ENCODE assay signal across 8 mouse cellular contexts in the genomic region with DNA sequence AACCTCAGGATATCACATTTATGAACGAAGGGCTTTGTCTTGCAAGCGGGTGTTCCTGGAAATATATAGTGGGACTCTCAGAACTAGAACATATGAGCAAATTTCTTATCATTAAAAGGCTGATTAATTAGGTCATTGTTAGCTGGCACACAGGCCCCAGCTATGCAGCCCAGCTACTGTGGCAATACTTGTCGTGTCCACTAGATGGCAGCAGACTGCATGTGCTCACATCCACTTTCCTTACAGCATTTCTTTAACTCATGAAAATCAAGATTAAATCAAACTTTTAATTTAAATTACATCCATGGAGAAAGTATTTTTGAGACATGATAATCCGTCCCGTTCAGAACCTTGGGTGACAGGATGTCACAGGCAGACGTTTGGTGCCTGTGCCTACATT. TPM values are rescaled to one million over a fixed set of nuclear protein-coding genes. Genes with fewer than 3 reads are reported as not detected.
A peak's percentile ranks its signal among the peaks of the same experiment; 100 is the strongest.
DNase-seq lines count a peak whose midpoint lies in the region; ATAC-seq lines count a peak whose summit lies in the region.

No protein-coding gene starts in this region.

- H3K9me3 ChIP-seq in limb, embryonic 13.5 days = no peaks in the 10 kb centered on the region
- no peaks in the 10 kb centered on the region for H3K9me3 ChIP-seq in stomach, embryonic 14.5 days (ENCODE audit: control insufficient read depth, low read depth, low read length)

- no peaks in the 10 kb centered on the region for H3K27me3 ChIP-seq in limb, embryonic 13.5 days
- H3K27me3 ChIP-seq in stomach, embryonic 14.5 days (ENCODE audit: control insufficient read depth, insufficient read depth, low read length) = no peaks in the 10 kb centered on the region

- no peak overlapping the region for H3K4me2 ChIP-seq in limb, embryonic 13.5 days (replicated peaks)
- H3K4me2 ChIP-seq in stomach, embryonic 14.5 days (replicated peaks; ENCODE audit: low read depth, low read length) = no peak overlapping the region

- peak; percentile 47 for ATAC-seq in activated CD4-positive, CD25-positive, alpha-beta regulatory T cell, adult 4 months
- ATAC-seq in limb, embryonic 13.5 days (ENCODE audit: low FRiP score, low read depth) = no peak
- ATAC-seq in stomach, embryonic 14.5 days (ENCODE audit: insufficient number of reproducible peaks, insufficient read depth, low FRiP score, low read depth) = no peak

- DNase-seq in B cell, adult 2 months = peak; percentile 74
- DNase-seq in embryo, embryonic 10 days (ENCODE audit: low spot score) = peak; percentile 88
- DNase-seq in gastrocnemius, postnatal 4 days (ENCODE audit: low spot score in 2 of 2) = peak; percentile 38 to 59
- DNase-seq in kidney, adult 8-10 months = peak; percentile 48 to 77
- DNase-seq in neural tube, embryonic 10.5 days (ENCODE audit: extremely low spot score, low spot score) = peak; percentile 73

- 0 out of 2 replicates have a peak overlapping the region, but pooled peaks have one; percentile 19 for H3K9ac ChIP-seq in limb, embryonic 13.5 days
- H3K9ac ChIP-seq in stomach, embryonic 14.5 days (replicated peaks; ENCODE audit: low read depth, low read length) = no peak overlapping the region

- peaks cover 29% of the 10 kb centered on the region for H3K36me3 ChIP-seq in limb, embryonic 13.5 days
- no peaks in the 10 kb centered on the region for H3K36me3 ChIP-seq in stomach, embryonic 14.5 days (ENCODE audit: control insufficient read depth, insufficient read depth, low read length)

- peaks cover 11% of the 10 kb centered on the region for H3K4me1 ChIP-seq in limb, embryonic 13.5 days
- no peaks in the 10 kb centered on the region for H3K4me1 ChIP-seq in stomach, embryonic 14.5 days (ENCODE audit: control insufficient read depth, insufficient read depth, low read length)

- H3K4me3 ChIP-seq in limb, embryonic 13.5 days = no peak overlapping the region
- H3K4me3 ChIP-seq in stomach, embryonic 14.5 days (ENCODE audit: low read depth, low read length) = no peak overlapping the region

- 10% methylated on average over 6 of the region's 6 CpGs for WGBS in limb, embryonic 13.5 days
- WGBS in stomach, embryonic 14.5 days = 12% methylated on average over 6 of the region's 6 CpGs

- peak overlapping the region; percentile 72; the same call in 1 of the 2 replicates for H3K27ac ChIP-seq in limb, embryonic 13.5 days
- H3K27ac ChIP-seq in stomach, embryonic 14.5 days (ENCODE audit: low read length) = 0 out of 2 replicates have a peak overlapping the region, but pooled peaks have one; percentile 52

RNA-seq across cellular contexts. Expression of a gene that starts 24.6 kb away (rescaled TPM):
- polyA plus RNA-seq in activated CD4-positive, CD25-positive, alpha-beta regulatory T cell, adult 4 months (2017; shearing (Covaris generic)) = 10 to 100 TPM; 34.9 to 47.6 TPM
- total RNA-seq in gastrocnemius, postnatal 4 days (2021) = 10 to 100 TPM; 26.8 to 32.0 TPM
- polyA plus RNA-seq in limb, embryonic 13.5 days (2015; fragmentation: Nextera tagmentation; extraction: Ambion mirVana) = 65.3 and 66.0 TPM in 2 replicates
- 78.2 and 79.1 TPM in 2 replicates for polyA plus RNA-seq in stomach, embryonic 14.5 days (2014; fragmentation: Nextera tagmentation; extraction: Ambion mirVana)

RNA-seq across cellular contexts. Expression of a gene that starts 50.3 kb away (rescaled TPM):
- 10 to 100 TPM; 28.9 to 29.2 TPM for polyA plus RNA-seq in activated CD4-positive, CD25-positive, alpha-beta regulatory T cell, adult 4 months (2017; shearing (Covaris generic))
- 10 to 100 TPM; 10.3 to 10.8 TPM for total RNA-seq in gastrocnemius, postnatal 4 days (2021)
- 31.8 and 32.3 TPM in 2 replicates for polyA plus RNA-seq in limb, embryonic 13.5 days (2015; fragmentation: Nextera tagmentation; extraction: Ambion mirVana)
- 29.1 and 29.8 TPM in 2 replicates for polyA plus RNA-seq in stomach, embryonic 14.5 days (2014; fragmentation: Nextera tagmentation; extraction: Ambion mirVana)

RNA-seq across cellular contexts. Expression of a gene that starts 50.6 kb away (rescaled TPM):
- 10 to 100 TPM; 31.6 to 46.1 TPM for polyA plus RNA-seq in activated CD4-positive, CD25-positive, alpha-beta regulatory T cell, adult 4 months (2017; shearing (Covaris generic))
- 10 to 100 TPM; 21.9 to 23.7 TPM for total RNA-seq in gastrocnemius, postnatal 4 days (2021)
- 40.9 and 42.2 TPM in 2 replicates for polyA plus RNA-seq in limb, embryonic 13.5 days (2015; fragmentation: Nextera tagmentation; extraction: Ambion mirVana)
- 39.1 and 40.7 TPM in 2 replicates for polyA plus RNA-seq in stomach, embryonic 14.5 days (2014; fragmentation: Nextera tagmentation; extraction: Ambion mirVana)

RNA-seq across cellular contexts. Expression of a gene that starts 51.9 kb away (rescaled TPM):
- 10 to 100 TPM; 30.1 to 43.8 TPM for polyA plus RNA-seq in activated CD4-positive, CD25-positive, alpha-beta regulatory T cell, adult 4 months (2017; shearing (Covaris generic))
- 1 to 10 TPM; 8.4 to 8.7 TPM for total RNA-seq in gastrocnemius, postnatal 4 days (2021)
- 31.0 and 33.3 TPM in 2 replicates for polyA plus RNA-seq in limb, embryonic 13.5 days (2015; fragmentation: Nextera tagmentation; extraction: Ambion mirVana)
- polyA plus RNA-seq in stomach, embryonic 14.5 days (2014; fragmentation: Nextera tagmentation; extraction: Ambion mirVana) = 27.2 and 31.0 TPM in 2 replicates
